Mouse (Mus musculus): ENCODE data around the gene Dysf. TPM values are rescaled to one million over a fixed set of nuclear protein-coding genes. Genes with fewer than 3 reads are reported as not detected.

Gene Dysf
- polyA plus RNA-seq, 2 experiments: 13.2 to 16.5 TPM

DNA sequence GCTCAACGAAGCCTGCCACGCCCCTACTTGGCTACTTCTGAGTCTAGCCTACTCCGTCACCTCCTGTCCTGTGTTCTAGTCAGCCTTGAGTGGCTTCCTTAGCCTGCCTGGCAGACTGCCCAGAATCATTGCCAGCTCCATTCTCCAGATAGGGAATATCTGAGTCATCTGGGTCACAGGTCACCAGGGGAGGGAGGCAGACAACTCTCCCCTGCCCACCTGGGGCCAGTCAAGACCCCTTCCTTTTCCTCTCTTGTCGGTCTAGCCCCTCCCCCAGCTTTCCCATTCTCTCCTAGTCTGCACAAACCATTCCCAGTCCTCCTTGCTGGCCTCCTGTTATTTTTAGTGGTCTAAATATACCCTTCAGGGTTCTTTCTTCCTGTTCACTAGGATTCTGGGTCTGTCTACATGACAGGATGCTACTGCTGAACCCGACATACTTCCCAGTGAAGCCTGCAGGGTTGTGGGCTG, 50.3 kb downstream of the Dysf start:
- Histone ChIP-seq H3K4me1 (ENCODE audit: control insufficient read depth, insufficient read depth, low read length) (peaks cover 3% of the 10 kb centered on the region; the same call in 1 of the 2 replicates), H3K27me3 (ENCODE audit: control insufficient read depth, insufficient read depth, low read length) (no peaks in the 10 kb centered on the region), H3K4me3 (replicated peaks; ENCODE audit: low read length) (no peak overlapping the region), H3K9ac (ENCODE audit: low read depth, low read length, severe bottlenecking) (no peak overlapping the region), H3K9me3 (ENCODE audit: control insufficient read depth, low read length) (no peaks in the 10 kb centered on the region), H3K36me3 (ENCODE audit: control insufficient read depth, insufficient read depth, low read length) (no peaks in the 10 kb centered on the region), H3K27ac (replicated peaks; ENCODE audit: low read depth, low read length) (no peak overlapping the region), H3K4me2 (replicated peaks; ENCODE audit: low read depth, low read length, severe bottlenecking) (no peak overlapping the region)
- WGBS: 64% methylated on average over 5 of the region's 5 CpGs
- ATAC-seq (ENCODE audit: low FRiP score, low read depth): no peak
- no peak for TF ChIP-seq POLR2A (IDR thresholded peaks at IDR 0.05; ENCODE audit: borderline replicate concordance, extremely low read depth, insufficient read depth, insufficient read length)
- DNase-seq (ENCODE audit: low spot score): peak; percentile 35

DNA sequence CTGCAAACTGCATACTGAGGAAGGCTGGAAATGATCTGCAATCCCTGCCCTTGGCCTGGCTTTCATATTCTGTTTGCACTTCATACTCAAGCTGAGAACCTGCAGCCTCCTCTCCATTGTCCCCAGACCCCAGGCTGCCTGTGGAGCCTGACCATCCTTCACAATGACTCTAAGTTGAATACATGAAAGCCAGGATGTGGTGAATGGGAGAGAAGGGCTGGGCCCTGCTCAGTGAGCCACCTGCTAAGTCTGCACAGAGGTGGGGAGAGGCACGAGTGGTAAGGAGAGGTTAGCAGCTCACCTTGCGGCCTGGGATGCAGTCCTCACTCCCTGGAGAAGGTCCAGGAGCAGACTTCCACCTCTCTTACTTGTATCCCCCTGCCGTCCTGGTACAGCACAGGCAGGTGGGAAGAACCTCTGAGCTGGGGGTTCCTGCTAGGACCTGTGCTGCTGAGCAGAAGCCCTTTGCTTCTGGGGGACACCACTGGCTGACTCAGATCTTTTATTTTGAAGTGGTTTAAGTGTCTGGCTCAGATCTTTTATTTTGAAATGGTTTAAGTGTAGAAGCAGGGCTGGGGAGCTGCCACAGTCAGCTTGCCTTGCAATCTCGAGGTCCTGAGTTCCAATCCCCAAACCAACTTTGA, 51.5 kb downstream of the Dysf start:
- 53% methylated on average over 4 of the region's 4 CpGs for WGBS
- no peaks in the 10 kb centered on the region for H3K9me3 ChIP-seq (ENCODE audit: control insufficient read depth, low read length)
- no peak overlapping the region for H3K4me3 ChIP-seq (replicated peaks; ENCODE audit: low read length)
- H3K4me1 ChIP-seq (ENCODE audit: control insufficient read depth, insufficient read depth, low read length): peaks cover 3% of the 10 kb centered on the region; the same call in 1 of the 2 replicates
- TF ChIP-seq POLR2A (IDR thresholded peaks at IDR 0.05; ENCODE audit: borderline replicate concordance, extremely low read depth, insufficient read depth, insufficient read length): no peak
- no peaks in the 10 kb centered on the region for H3K36me3 ChIP-seq (ENCODE audit: control insufficient read depth, insufficient read depth, low read length)
- H3K9ac ChIP-seq (ENCODE audit: low read depth, low read length, severe bottlenecking): no peak overlapping the region
- no peak overlapping the region for H3K4me2 ChIP-seq (replicated peaks; ENCODE audit: low read depth, low read length, severe bottlenecking)
- no peak overlapping the region for H3K27ac ChIP-seq (replicated peaks; ENCODE audit: low read depth, low read length)
- DNase-seq (ENCODE audit: low spot score) (no peak), ATAC-seq (ENCODE audit: low FRiP score, low read depth) (no peak)
- H3K27me3 ChIP-seq (ENCODE audit: control insufficient read depth, insufficient read depth, low read length): no peaks in the 10 kb centered on the region

- DNase-seq (ENCODE audit: low spot score) (peak; percentile 86), ATAC-seq (ENCODE audit: low FRiP score, low read depth) (0 out of 2 replicates have a peak, but pooled peaks have one; percentile 60)
- Histone ChIP-seq H3K4me1 (ENCODE audit: control insufficient read depth, insufficient read depth, low read length) (peaks cover 3% of the 10 kb centered on the region; the same call in 1 of the 2 replicates), H3K9ac (ENCODE audit: low read depth, low read length, severe bottlenecking) (no peak overlapping the region), H3K27ac (replicated peaks; ENCODE audit: low read depth, low read length) (no peak overlapping the region), H3K4me3 (replicated peaks; ENCODE audit: low read length) (no peak overlapping the region), H3K27me3 (ENCODE audit: control insufficient read depth, insufficient read depth, low read length) (no peaks in the 10 kb centered on the region), H3K9me3 (ENCODE audit: control insufficient read depth, low read length) (no peaks in the 10 kb centered on the region), H3K36me3 (ENCODE audit: control insufficient read depth, insufficient read depth, low read length) (no peaks in the 10 kb centered on the region), H3K4me2 (replicated peaks; ENCODE audit: low read depth, low read length, severe bottlenecking) (no peak overlapping the region)
- WGBS: 8% methylated on average over 5 of the region's 5 CpGs
- TF ChIP-seq POLR2A (IDR thresholded peaks at IDR 0.05; ENCODE audit: borderline replicate concordance, extremely low read depth, insufficient read depth, insufficient read length): no peak
These were observed 52.9 kb downstream of the Dysf start for GRCm38 (mm10) chr6:84061328-84061727.

GRCm38 (mm10) chr6:84062541-84062940, 54.2 kb downstream of the Dysf start:
- Histone ChIP-seq H3K9ac (ENCODE audit: low read depth, low read length, severe bottlenecking) (no peak overlapping the region), H3K9me3 (ENCODE audit: control insufficient read depth, low read length) (no peaks in the 10 kb centered on the region), H3K27me3 (ENCODE audit: control insufficient read depth, insufficient read depth, low read length) (no peaks in the 10 kb centered on the region), H3K4me1 (ENCODE audit: control insufficient read depth, insufficient read depth, low read length) (peaks cover 3% of the 10 kb centered on the region; the same call in 1 of the 2 replicates), H3K36me3 (ENCODE audit: control insufficient read depth, insufficient read depth, low read length) (no peaks in the 10 kb centered on the region), H3K4me2 (replicated peaks; ENCODE audit: low read depth, low read length, severe bottlenecking) (no peak overlapping the region), H3K27ac (replicated peaks; ENCODE audit: low read depth, low read length) (no peak overlapping the region), H3K4me3 (replicated peaks; ENCODE audit: low read length) (no peak overlapping the region)
- ATAC-seq (ENCODE audit: low FRiP score, low read depth) (no peak), DNase-seq (ENCODE audit: low spot score) (no peak)
- no peak for TF ChIP-seq POLR2A (IDR thresholded peaks at IDR 0.05; ENCODE audit: borderline replicate concordance, extremely low read depth, insufficient read depth, insufficient read length)
- 62% methylated on average over 5 of the region's 5 CpGs for WGBS

DNA sequence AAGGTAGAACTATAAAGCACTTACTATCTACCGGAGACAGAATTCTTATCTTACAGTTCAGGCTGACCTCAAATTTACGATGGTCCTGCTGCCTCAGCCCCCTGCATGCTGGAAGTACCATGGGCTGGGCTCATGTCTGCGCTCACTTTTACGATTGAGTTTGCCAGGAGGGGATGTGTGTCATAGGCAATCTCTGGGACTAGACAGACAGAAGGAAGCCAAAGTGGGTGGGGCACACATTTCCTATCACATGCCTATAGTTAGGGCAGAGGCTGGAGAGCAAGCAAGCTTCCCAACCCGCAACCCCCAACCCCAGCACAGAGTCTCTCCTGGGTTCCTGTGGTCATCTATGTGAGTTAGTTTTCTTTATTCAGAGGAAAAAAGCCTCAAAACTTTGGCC, 59.8 kb downstream of the Dysf start:
- H3K4me1 ChIP-seq (ENCODE audit: control insufficient read depth, insufficient read depth, low read length): no peaks in the 10 kb centered on the region
- no peak overlapping the region for H3K27ac ChIP-seq (replicated peaks; ENCODE audit: low read depth, low read length)
- no peak overlapping the region for H3K9ac ChIP-seq (ENCODE audit: low read depth, low read length, severe bottlenecking)
- DNase-seq (ENCODE audit: low spot score): no peak
- no peak overlapping the region for H3K4me2 ChIP-seq (replicated peaks; ENCODE audit: low read depth, low read length, severe bottlenecking)
- no peaks in the 10 kb centered on the region for H3K36me3 ChIP-seq (ENCODE audit: control insufficient read depth, insufficient read depth, low read length)
- no peaks in the 10 kb centered on the region for H3K27me3 ChIP-seq (ENCODE audit: control insufficient read depth, insufficient read depth, low read length)
- H3K4me3 ChIP-seq (replicated peaks; ENCODE audit: low read length): no peak overlapping the region
- no peak for TF ChIP-seq POLR2A (IDR thresholded peaks at IDR 0.05; ENCODE audit: borderline replicate concordance, extremely low read depth, insufficient read depth, insufficient read length)
- no peak for ATAC-seq (ENCODE audit: low FRiP score, low read depth)
- no peaks in the 10 kb centered on the region for H3K9me3 ChIP-seq (ENCODE audit: control insufficient read depth, low read length)
- 63% methylated on average over 5 of the region's 5 CpGs for WGBS
